Mouse (Mus musculus) layer of hippocampus, adult 11-12 months (tissue): ENCODE results near the gene Ythdc1.
A peak's percentile ranks its signal among the peaks of the same experiment; 100 is the strongest.
"Not testable (repeated sequence)": the region's sequence is repeated elsewhere in the genome, so short reads cannot be mapped to it uniquely, and the experiment has no call there.

Experiments
- DNase-seq: peaks from one replicate; pipeline ENCODE4 v3.0.0; 2022; ENCODE audit warnings: low spot score

The Ythdc1 gene

GRCm38 (mm10) chr5:86803962-86804940 lies at the start of gene Ythdc1:
Gene Ythdc1, plus strand, starts transcription at chr5:86804221.
- DNase-seq, result peak; percentile 93

- no peak for DNase-seq
Observed at GRCm38 (mm10) chr5:86769015-86769658, 34.9 kb upstream of the Ythdc1 start.

DNA sequence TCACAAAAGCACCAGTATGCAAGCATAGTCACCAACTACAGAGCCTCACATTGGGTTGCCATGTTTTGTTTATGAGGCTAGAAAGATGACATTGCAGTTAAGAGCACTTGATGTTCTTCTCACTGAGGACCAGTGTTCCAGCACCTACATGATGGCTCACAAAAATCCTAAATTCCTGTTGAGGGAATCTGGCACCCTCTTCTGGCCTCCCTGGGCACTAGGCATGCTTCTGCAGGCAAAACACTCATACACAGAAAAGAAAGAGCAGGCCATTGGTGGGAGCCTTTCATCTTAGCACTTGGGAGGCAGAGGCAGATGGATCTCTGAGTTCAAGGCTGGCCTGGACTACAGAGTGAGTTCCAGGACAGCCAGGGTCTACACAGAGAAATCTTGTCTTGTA lies 33.0 kb upstream of the Ythdc1 start:
- no peak for DNase-seq

DNA sequence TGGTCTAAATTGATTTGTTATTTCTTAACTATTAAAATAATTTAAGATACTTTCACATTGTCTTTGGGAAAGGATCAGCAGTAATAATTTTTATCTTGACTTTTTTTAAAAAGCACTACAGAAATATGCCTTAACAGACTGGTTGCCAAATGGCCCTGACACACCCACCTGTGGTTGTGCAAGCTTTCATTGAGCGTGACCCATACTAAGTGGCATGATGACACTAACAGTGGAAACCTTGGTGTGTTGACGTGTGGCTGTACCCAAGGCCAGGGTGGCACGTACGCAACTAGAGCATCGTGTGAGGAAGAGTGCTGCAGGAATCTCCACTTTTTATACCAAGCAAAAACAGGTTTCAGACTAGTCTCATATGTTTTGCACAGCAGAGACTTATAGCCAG lies 27.1 kb upstream of the Ythdc1 start:
- DNase-seq, result no peak

- DNase-seq, result no peak
Observed at GRCm38 (mm10) chr5:86778471-86778870, 25.6 kb upstream of the Ythdc1 start.

DNA sequence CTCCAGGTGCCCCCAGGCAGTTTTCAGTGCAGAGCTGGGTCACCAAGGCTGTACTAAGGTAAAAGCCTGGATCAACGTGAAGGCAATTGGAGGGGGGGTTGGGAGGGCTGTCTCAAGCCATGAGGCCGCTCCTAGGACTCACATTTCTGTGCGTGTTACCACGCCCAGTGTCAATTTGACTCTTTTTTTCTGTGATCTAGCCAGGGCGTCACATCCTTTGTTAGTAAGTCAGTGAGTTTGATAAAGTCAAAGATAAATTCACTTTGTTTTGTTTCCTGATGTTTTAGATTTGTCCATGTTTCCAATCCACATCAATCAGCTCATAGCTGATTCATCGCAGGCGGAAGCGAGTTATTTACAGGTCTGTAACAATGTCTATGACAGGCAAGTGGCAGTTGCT lies 21.0 kb upstream of the Ythdc1 start:
- no peak for DNase-seq

GRCm38 (mm10) chr5:86784205-86784604 lies 19.8 kb upstream of the Ythdc1 start:
- no peak for DNase-seq

DNA sequence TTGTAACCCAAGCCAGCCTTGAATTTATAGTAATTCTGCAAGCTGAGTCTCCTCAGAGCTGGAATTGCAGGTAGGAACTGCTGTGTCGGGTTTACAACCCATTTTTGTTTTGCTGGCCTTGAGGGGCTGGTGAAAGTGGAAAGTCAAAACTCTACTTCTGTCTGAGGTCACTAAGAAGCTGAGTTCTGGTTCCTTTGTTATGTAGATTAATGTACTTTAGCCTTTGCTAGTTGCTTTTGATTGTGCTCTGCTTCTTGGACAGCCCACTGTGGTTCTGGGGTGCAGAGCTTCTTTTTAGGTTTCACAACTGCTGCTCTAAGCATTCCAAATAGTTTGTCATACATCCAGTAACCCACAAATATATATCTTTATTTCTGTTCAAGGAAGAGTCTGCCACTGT lies 17.2 kb upstream of the Ythdc1 start:
- DNase-seq, result no peak

DNA sequence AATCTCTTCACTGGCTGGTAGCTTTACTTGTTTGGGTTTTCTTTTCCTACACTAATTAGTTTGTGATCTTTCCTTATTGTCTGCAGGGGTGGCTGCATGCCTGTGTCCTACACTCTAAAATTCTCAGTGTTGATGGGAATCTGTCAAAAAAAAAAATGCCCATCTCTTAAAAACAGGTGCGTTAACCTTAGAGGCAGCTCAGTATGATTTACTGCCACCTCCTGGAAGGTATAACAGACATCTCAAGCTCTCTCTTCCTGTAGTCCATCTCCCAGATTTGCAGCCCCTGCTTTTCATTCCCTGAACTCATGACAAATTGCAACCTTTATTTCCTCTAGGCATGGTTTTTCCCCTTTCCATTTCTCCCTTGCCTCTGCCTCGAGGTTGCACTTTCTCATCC lies 14.1 kb upstream of the Ythdc1 start:
- DNase-seq, result no peak

DNA sequence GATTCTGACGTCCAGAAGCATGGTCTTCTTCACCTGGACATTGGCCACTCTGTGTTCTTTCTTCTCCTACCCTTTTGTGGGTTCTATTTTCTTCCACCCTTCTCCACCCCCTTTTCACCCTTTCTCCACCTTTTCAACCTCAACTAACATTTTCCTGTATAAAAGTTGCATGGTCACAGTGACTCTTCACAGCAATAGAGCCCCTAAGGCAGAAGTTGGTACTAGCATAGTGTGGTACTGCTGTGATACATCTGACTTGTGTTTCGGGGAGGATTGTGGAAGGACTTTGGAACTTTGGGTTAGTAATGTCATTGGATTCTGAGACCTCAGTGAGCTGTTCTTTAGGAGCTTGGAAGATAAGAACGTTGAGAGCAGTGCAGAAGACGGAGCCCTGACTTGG lies 11.8 kb upstream of the Ythdc1 start:
- DNase-seq, result no peak

DNA sequence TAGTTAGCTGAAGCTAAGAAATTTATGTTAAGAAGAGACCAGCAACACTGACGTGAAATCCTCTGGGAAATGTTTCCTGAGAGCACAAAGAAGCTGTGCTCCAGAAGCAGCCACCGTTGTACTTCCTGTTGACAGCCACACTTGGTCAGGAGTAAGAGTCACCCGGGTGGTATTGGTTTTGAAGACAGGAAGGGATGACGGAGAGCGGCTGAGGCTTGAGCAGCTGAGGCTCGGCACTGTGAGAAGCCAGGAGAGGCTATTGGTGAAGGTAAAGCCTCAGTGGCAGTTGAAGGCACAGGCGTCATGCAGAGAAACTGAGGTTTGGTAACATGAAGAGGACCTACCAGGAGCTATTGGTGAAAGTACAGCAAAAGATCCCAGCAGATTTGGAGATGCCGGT lies 11.2 kb upstream of the Ythdc1 start:
- DNase-seq, result no peak

DNA sequence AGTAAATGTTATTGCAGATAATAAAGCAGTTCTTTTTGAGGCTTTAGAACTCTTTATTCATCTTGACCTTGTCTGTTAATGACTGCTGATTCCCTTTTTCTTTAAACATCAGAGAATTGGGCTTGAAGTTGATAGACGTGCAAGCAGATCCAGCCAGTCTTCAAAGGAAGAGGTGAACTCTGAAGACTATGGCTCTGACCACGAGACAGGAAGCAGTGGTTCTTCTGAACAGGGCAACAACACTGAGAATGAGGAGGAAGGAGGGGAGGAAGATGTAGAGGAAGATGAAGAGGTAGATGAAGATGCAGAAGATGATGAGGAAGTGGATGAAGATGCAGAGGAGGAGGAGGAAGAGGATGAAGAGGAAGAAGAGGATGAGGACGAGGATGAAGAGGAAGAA lies 12.8 kb downstream of the Ythdc1 start:
- no peak for DNase-seq

- DNase-seq, result not testable (repeated sequence)
Observed at GRCm38 (mm10) chr5:86836378-86836777, 32.4 kb downstream of the Ythdc1 start.

DNA sequence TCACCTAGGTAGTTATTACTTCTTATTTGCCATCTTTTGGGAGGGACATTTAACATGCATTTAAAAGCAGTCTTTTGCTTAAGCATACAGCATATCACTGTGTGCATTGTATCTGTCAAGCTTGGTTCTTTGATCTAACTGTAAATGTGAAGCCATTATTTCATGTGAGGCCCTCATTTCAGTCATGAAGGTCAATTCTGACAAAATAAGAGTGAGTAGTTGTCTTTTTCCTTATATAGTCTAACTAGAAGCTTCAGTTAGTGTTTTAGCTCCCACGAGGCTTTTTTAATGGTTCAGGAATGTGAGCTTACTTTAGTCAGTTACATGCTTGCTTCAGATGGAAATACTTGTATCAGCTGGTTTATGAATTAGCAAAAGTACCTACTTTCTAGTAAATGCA lies 34.1 kb downstream of the Ythdc1 start:
- no peak for DNase-seq

DNA sequence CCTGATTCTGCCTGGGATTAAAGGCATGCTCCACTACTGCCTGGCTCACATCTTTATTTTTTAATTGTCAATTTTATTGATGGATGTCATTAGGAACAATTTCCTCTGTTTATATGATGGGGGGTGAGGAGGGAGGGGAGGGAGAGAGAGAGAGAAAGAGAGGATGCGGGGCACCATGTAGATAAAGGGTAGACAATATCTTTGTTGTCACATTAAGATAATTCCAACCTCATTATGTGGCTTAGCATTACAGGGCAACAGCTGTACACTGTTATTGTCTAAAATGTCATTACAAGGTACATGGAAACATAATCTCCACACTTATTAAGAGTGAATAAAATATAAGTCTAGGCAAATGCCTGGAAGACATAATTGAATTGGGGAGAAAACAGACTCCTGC lies 35.5 kb downstream of the Ythdc1 start:
- no peak for DNase-seq

- no peak for DNase-seq
Observed at GRCm38 (mm10) chr5:86840207-86840606, 36.2 kb downstream of the Ythdc1 start.

GRCm38 (mm10) chr5:86841261-86841660 lies 37.2 kb downstream of the Ythdc1 start:
- not testable (repeated sequence) for DNase-seq

DNA sequence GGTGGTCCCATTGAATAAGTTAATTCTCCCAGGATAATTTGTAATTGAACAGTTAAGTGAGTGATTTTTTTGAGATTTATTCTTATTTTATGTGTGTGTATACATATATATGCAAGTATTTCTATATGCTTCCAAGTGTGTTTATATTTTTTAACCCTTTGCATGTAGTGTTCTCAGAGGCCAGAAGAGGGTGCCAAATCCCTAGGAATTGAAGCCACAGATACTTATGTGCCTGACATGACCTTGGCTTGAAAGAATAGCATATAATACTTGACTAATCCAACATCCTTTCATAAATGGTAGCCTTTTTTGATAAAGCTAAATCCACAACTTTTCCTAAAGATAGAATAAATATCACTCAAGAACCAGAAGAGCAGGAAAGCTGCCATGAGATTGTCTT lies 46.1 kb downstream of the Ythdc1 start:
- peak; percentile 18 for DNase-seq

DNA sequence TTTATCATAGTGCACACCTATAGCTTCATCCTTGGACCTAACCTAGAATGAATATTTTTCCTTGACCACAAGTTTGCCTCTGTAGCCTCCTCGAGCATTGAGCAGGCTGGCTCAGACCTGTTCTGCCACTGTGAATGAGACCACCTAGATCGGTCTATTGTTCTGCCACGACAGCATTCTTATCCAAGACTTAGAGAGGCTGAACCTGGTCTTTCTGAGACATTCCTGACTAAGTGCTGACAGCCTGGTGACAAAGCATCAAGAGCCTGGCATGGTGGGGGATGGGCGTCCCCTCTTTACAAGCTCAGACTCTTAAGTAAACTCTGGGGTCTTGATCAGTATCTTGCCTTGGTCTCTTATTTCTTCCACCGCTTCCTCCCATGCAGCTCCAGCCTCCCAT lies 47.6 kb downstream of the Ythdc1 start:
- DNase-seq, result no peak

GRCm38 (mm10) chr5:86856505-86856904 lies 52.5 kb downstream of the Ythdc1 start:
- not testable (repeated sequence) for DNase-seq

DNA sequence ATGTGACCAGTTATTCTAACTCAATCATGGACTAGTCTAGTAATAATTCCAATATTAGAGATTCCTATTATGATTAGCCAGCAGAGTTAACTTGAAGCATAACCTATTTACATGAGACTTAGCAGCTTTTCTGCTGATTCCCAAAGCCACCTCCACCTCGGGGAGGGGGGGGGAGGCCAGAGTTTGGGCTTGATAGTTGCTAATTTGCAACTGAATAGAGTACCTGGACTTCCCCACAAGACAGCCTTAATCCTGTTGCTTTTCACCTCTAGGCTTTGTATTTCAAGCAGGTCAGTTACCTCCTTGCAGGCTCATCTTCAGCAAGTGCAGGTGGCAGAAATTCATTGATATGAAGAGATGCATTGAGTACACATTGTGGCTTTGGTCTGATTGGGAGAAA lies 53.7 kb downstream of the Ythdc1 start:
- no peak for DNase-seq

GRCm38 (mm10) chr5:86858336-86858735 lies 54.3 kb downstream of the Ythdc1 start:
- no peak for DNase-seq

DNA sequence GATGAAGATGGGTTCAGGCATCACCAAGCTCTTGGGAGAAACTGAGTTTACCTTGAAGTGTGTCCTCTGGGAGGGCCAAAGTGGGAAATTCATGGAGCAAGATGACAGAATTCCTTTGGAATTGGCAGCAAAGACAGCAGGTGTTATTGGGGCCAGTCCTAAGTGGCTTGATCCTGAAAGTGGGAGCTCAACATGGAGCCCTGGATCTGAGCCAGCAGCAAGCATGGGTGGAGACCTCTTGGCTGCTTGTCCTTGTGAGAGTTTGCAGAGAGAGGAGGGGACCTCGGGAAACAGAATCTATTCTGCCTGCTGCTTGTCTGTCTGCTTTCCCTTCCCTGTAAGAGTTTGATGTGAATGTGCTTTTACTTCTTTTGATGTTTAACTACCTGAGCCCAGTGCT lies 67.9 kb downstream of the Ythdc1 start:
- DNase-seq, result no peak
